Mouse (Mus musculus) frontal cortex, postnatal 14 days (tissue): ENCODE measurements at regions not wholly inside any gene's neighbourhood (a gene's known extent, or its start where the extent isn't known, plus 50 kb on each side); places are given as distances from the start of the nearest gene placed in this dataset.

Experiments
- DNase-seq, 2 experiments: peaks; one replicate each; pipeline ENCODE4 v3.0.0; 2022; ENCODE audit warnings: low spot score in 2 of 2

- DNase-seq, result no peak
These were observed 100.6 kb upstream of the Rfx3 start for GRCm38 (mm10) chr19:28111263-28112180.

GRCm38 (mm10) chr19:28095620-28096019 is 84.7 kb upstream of the Rfx3 start:
- DNase-seq, result no peak

GRCm38 (mm10) chr19:28092252-28092651 is 81.3 kb upstream of the Rfx3 start:
- no peak for DNase-seq

- no peak for DNase-seq
These were observed 76.9 kb upstream of the Rfx3 start for GRCm38 (mm10) chr19:28087607-28088546.

- no peak for DNase-seq
These were observed 59.4 kb upstream of the Rfx3 start for GRCm38 (mm10) chr19:28070386-28070785.
